Mouse (Mus musculus) thymus, postnatal 10 days (tissue): Measurements from ENCODE around the gene Atf7.

Experiments
- DNase-seq, 2 experiments: peaks; one replicate each; pipeline ENCODE4 v3.0.0; 2021; ENCODE audit warnings: low spot score in 2 of 2

The Atf7 gene

DNA sequence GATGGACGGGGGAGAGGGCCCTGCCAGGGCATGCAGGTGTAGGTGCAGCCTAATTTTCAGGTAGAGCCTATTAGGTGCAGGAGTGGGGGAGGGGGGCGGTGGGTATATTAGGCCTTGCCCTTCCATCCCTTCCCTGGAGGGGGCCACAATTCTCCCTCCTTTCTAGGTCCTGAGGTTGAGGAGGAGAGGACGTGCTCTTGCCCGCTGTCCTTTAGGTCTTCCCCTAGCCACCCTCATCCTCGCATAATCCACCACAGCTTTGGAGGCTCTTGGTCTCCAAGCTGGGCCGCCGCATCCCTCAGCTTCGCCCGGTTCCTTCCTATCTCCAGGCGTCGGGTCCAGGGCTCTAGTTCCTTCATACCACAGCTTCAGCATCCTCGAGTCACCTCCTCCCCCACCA lies 109.0 kb downstream of the Atf7 start:
- DNase-seq, result no peak

DNA sequence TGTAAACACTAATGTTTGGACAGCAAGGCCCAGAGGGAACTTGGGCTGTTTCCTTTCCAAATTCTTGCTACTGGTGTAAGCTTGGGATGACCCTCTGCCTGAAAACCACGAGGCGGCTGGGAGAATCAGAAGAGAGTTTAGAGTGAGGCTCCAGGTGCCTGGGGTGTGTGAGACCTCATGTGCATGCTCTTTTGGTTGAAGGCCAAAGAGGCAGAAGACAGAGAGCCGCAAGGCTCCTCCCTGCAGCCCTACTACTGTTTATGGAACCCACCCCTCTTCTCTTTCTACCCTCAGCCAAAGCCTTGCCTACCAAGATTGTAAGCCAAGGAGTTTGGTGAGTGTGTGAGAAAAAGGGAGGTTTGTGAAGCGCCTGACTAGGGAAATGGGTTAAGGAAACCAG lies 109.5 kb downstream of the Atf7 start:
- no peak for DNase-seq

- no peak for DNase-seq
Observed at GRCm38 (mm10) chr15:102515261-102515660, 110.0 kb downstream of the Atf7 start.

- DNase-seq, result no peak
Observed at GRCm38 (mm10) chr15:102513004-102513403, 112.3 kb downstream of the Atf7 start.

DNA sequence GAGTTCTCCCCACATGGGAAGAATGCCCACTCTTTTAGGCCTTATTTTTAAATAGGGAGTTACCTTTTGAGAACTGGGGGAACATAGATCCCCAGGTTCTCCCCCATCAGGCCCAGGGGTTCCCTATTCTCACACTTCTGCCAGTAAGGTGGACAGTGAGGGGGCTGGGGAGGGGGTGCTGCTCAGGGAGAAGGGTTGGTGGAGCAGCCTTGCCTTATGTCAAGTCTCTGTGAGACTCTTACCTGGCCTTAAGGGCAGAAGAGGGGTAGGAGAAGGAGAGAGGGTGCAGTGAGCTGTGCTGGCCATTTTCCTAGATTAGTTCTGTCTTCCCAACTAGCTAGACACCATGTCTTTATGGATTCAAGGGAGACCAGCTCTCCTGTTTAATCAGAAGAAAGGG lies 112.8 kb downstream of the Atf7 start:
- no peak for DNase-seq

DNA sequence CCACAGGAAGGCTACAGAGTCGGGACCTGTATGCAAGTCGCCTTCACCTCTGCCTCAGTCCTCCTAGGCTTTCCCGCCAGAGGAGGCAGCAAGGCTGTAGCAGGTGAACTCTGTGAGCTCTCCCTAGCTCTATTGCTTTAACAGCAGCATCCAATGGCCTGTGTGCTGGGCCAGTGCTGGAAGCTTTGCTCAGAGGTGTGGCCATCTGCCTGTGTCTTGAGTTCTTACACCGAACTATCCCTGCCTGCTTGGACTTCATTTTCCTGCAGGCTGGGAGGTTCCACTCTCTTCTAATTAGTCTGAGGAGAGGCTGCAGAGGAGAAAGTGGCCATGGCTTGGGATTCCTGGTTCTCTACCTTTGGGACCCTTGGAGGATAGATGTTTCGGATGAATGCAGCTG lies 113.3 kb downstream of the Atf7 start:
- DNase-seq, result no peak

DNA sequence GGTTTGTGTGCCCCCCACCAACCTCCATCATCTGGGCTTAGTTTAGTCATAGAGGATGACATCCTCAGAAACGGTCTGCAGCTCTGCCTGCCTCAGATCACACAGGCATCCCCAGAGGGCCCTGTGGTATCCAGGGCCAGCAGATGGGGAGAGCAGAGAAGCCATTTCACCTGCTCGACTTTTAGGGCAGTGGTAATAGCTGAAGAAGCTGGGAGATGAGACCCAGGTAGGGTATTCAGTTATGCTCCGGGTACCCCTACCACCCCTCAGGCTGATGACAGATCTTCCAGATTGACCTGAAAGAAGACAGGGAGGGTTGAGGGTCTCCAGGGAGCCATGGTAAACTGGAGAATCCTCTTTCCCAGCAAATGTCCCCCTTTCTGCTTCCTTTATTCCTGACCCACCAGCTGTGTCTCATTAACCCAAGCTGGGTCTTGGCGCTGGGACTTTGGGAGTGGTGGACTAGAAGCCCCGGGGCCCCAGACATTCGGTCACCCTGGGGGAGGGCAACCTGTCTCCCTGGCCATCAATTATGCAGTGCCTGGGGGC lies 113.9 kb downstream of the Atf7 start:
- no peak for DNase-seq

DNA sequence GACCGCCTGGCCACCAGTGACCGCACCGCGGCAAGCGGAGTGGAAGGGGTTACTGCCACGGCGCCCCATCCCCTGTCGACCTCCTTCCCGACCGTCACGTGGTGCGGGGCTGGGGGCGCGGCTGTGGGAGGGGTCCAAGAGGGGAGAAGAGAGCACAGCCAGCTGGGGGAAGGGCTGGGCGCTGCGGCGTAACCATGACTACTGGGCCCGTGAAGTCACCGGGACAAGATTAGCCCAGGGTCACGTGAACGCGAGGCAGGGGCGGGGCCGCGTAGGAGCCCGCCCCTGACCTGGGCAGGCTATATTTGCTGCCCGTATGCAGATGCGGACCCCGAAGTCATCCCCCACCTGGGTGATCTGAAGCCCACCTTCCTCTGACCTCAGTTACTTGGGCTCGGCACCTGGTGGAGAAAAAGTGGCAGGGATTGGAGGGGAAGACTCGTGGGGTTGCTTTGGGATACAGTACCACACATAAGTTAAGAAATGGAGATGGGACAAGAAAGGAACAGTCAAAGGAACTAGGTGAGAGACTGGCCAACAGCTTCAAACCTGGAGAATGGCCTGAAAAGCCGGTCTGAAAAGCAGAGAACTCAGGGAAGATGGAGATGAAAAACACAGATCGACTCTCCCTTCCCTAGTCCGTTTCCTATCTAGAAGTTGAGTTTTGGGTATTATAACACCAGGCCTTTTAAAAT lies 114.5 kb downstream of the Atf7 start:
- DNase-seq, result peak; percentile 58 to 72

DNA sequence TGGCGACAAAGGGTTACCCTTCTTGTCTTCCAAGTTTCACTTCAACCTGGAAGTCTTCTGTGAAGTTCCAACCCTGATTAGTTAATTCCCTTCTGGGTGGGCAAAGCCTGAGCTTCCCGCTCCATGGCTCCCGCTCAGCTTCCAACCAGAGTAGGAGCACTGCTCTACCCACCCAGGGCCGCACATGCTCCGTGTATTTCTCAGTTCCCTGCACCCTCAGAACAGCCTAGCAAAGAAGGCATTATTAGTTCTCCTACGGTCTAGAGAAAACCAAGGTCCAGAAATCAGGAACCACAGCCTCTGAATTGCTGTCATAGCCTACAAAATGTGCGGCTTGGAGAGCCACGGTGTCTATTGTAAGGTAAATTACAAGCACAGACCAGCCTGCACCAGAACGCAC lies 115.2 kb downstream of the Atf7 start:
- no peak for DNase-seq

- DNase-seq, result no peak
Observed at GRCm38 (mm10) chr15:102508336-102508735, 116.9 kb downstream of the Atf7 start.

DNA sequence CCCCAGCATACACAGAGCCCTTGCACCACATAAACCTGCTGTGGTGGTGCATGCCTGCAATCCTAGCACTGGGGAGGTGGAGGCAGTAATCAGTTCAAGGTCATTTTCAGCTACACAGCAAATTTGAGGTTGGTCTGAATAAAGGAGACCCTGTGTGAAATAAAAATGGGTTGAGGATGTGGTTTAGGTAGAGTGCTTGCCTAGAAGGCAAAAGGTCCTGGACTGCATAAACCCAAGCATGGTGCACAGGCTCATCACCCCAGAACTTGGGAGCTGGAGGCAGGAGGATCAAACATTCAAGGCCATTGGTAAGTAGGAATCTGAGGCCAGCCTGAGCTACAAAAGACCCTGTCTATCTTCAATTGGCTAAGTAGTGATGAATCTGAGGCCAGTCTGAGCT lies 117.7 kb downstream of the Atf7 start:
- no peak for DNase-seq

GRCm38 (mm10) chr15:102506864-102507263 lies 118.4 kb downstream of the Atf7 start:
- no peak for DNase-seq

DNA sequence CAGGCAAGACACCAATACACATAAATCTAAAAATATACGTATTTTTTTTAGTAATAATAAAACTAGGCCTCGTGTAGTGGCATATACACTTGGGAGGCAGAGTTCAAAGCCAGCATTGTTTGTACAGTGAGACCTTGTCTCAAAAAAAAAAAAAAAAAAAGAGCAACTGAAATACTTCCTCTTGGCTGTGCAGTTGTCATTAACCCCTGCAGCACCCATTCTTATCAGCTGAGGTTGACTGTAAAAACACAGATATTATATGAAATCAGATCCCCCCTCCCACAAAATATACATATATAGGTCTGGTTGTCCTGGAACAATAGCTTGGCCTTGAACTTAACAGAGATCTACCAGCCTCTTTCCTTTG lies 118.8 kb downstream of the Atf7 start:
- no peak for DNase-seq

DNA sequence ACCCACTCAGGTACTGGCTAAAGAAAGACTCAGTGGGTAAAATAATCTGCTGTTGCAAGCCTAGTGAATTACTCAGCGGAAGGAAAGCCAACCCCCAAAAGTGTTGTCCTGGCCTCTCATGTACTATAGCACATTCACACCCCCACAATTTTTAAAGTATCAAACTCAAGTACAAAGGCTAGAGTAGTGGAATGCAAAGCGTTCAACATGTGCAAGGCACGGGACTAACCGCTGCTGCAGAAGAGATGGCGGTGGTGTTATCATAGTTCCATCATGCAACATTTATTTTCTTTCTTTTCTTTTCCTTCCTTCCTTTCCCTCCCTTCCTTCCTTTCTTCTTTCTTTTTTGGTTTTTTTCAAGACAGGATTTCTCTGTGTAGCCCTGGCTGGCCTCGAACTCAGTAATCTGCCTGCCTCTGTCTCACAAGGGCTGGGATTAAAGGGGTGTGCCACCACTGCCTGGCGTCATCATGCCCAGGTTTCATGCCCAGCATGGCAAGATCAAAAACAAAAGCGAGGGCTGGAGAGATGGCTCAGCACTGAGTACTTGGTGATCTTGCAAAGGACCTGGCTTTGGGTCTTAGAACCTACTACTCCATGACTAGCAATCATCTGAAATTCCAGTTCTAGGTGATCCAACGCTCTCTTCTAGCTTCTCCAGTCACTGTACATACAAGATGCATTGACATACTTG lies 119.3 kb downstream of the Atf7 start:
- no peak for DNase-seq

- no peak for DNase-seq
Observed at GRCm38 (mm10) chr15:102505073-102505769, 120.0 kb downstream of the Atf7 start.

- no peak for DNase-seq
Observed at GRCm38 (mm10) chr15:102503924-102504782, 121.1 kb downstream of the Atf7 start.

- no peak for DNase-seq
Observed at GRCm38 (mm10) chr15:102503447-102503846, 121.8 kb downstream of the Atf7 start, which contains the start of gene Gm10337. Gene Gm10337, plus strand, starts transcription at chr15:102503722.

- no peak for DNase-seq
Observed at GRCm38 (mm10) chr15:102502254-102502840, 122.9 kb downstream of the Atf7 start.

GRCm38 (mm10) chr15:102501084-102501814 lies 124.0 kb downstream of the Atf7 start:
- DNase-seq, result no peak

DNA sequence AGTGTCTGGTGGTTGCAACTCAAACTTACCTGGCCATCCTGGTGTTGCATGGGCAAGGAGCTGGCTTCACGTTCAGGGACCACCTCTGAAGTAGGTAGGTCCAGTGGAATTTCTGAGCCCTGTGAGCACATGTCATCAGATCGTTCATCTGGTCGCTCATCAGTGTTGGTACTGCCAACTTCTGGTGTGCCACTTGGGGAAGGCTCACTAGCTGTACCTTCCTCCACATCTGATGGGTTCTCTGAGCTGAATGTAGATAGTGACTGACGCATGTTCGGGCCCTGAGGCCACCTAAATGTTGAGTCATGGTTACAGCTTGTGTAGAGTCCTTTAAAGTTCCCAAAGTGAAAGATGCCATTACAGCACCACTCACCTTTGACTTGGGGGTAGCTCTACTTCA lies 124.8 kb downstream of the Atf7 start:
- no peak for DNase-seq

DNA sequence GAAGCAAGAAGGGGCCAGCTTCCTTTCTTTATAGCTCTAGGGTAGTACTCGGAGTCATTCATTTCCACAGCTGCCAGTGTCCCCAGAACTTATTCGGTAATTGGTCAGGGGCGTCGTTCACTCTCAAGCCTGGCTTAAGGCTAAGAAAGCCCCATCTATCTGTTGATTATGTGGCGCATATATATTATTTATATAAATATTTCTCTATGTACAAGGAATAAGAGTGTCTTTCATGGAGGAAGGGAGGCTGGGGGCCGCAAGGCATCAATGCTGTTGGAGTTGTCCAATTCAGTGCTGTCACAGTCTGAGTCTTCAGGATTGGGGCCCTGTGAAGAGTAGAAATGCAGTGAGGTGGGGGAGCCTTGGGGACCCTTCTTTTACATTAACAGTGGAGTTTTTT lies 125.4 kb downstream of the Atf7 start:
- DNase-seq, result no peak
